Mouse (Mus musculus): ENCODE data around the gene Bcl2l13. TPM values are rescaled to one million over a fixed set of nuclear protein-coding genes. Genes with fewer than 3 reads are reported as not detected.

Bcl2l13 gene
- polyA plus RNA-seq, 1 experiment from 2014 or later = 23.4 TPM

DNA sequence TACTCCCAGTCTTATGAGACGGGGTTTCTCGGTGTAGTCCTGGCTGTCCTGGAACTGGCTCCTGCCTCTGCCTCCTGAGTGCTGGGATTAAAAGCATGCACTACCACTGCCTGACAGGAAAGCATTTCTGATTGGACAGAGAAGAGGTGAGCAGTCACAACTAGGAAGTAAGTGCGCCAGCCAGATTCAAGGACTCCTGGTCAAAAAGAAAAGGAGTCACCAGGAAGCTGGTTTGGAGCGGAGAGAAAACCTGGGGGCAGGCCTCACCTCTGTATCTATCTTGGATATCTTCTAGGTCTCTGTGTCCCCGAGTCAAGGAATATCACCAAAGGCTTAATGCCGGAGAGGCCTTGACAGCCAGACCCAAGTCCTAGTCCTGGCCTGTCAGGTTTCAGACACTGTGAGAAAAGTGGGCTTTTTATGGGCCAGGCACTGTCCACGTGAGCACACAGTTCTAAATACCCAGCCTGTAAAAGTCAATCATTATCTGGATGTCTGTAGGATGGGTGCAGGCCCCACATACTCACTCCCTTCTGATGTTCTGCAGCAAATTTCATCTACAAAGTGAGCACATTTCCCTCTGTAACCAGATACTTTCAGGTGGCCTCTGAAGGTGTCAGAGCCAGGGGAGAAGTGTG lies 104.6 kb downstream of the Bcl2l13 start:
- no peak overlapping the region for H3K9ac ChIP-seq (ENCODE audit: low read depth, low read length)
- peaks cover 4% of the 10 kb centered on the region for H3K36me3 ChIP-seq (ENCODE audit: control insufficient read depth, insufficient read depth, low read length)
- H3K4me3 ChIP-seq (ENCODE audit: low read depth, low read length) = no peak overlapping the region
- H3K27ac ChIP-seq (ENCODE audit: low read length) = no peak overlapping the region
- H3K4me1 ChIP-seq (ENCODE audit: control insufficient read depth, insufficient read depth, low read length) = no peaks in the 10 kb centered on the region
- H3K9me3 ChIP-seq (replicated peaks; ENCODE audit: control insufficient read depth, low read length, poor library complexity, severe bottlenecking) = no peaks in the 10 kb centered on the region
- ATAC-seq = no peak
- H3K4me2 ChIP-seq (ENCODE audit: low read length) = no peak overlapping the region
- 88% methylated on average over 7 of the region's 7 CpGs for WGBS
- no peaks in the 10 kb centered on the region for H3K27me3 ChIP-seq (ENCODE audit: control insufficient read depth, insufficient read depth, low read depth, low read length)

DNA sequence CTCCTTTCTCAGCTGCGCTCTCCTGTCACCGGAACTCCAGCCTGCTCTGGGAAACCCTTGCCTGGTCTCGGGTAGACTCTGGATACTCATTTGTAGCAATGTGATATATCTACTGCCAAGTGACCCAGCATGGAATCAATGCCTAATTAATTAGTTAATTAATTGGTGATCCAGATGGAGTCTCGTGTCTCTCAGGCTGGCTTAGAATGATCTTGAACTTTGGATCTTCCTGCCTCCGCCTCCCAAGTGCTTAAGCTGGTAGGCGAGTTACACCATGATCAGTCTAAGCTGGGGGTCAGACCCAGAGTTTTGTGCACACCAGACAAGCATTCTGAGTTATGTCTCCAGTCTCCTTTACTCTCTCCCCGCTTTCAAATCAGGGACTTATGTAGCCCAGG lies 105.1 kb downstream of the Bcl2l13 start:
- ATAC-seq = no peak
- H3K4me2 ChIP-seq (ENCODE audit: low read length) = no peak overlapping the region
- no peak overlapping the region for H3K27ac ChIP-seq (ENCODE audit: low read length)
- 85% methylated on average over 7 of the region's 7 CpGs for WGBS
- H3K4me3 ChIP-seq (ENCODE audit: low read depth, low read length) = no peak overlapping the region
- H3K36me3 ChIP-seq (ENCODE audit: control insufficient read depth, insufficient read depth, low read length) = peaks cover 9% of the 10 kb centered on the region
- H3K27me3 ChIP-seq (ENCODE audit: control insufficient read depth, insufficient read depth, low read depth, low read length) = no peaks in the 10 kb centered on the region
- H3K9ac ChIP-seq (ENCODE audit: low read depth, low read length) = no peak overlapping the region
- no peaks in the 10 kb centered on the region for H3K4me1 ChIP-seq (ENCODE audit: control insufficient read depth, insufficient read depth, low read length)
- H3K9me3 ChIP-seq (replicated peaks; ENCODE audit: control insufficient read depth, low read length, poor library complexity, severe bottlenecking) = no peaks in the 10 kb centered on the region

DNA sequence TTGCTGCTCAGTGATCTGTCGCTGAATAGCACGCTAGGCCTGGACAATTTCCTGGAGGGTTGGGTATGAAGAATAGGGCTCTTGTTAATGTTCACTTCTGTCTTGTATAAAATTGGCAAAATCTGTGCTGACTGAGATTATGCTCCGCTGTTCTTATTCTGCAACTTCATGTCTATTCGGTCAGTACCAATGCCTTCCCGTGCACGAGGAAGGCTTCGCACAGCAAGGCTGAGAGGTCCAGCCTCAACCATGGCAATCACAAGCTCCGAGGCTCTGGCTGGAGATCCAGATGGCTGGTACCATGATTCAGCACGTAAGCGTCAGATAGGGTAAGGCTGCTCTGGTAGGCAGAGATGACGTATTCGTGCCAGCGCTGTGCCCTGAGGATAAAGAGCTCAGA lies 105.6 kb downstream of the Bcl2l13 start:
- ATAC-seq = no peak
- Histone ChIP-seq H3K9me3 (replicated peaks; ENCODE audit: control insufficient read depth, low read length, poor library complexity, severe bottlenecking) (no peaks in the 10 kb centered on the region), H3K27ac (ENCODE audit: low read length) (no peak overlapping the region), H3K36me3 (ENCODE audit: control insufficient read depth, insufficient read depth, low read length) (peaks cover 10% of the 10 kb centered on the region), H3K9ac (ENCODE audit: low read depth, low read length) (no peak overlapping the region), H3K4me3 (ENCODE audit: low read depth, low read length) (no peak overlapping the region), H3K4me1 (ENCODE audit: control insufficient read depth, insufficient read depth, low read length) (no peaks in the 10 kb centered on the region), H3K27me3 (ENCODE audit: control insufficient read depth, insufficient read depth, low read depth, low read length) (no peaks in the 10 kb centered on the region), H3K4me2 (ENCODE audit: low read length) (no peak overlapping the region)
- WGBS = 95% methylated on average over 13 of the region's 13 CpGs

Small RNAs within 50 kb of the gene (microRNA-seq; reads per million reads assigned to microRNA genes)
- gene Gm25193 = not detected

Other genes starting within 250 kb of the Bcl2l13 start
- 1.3 and 1.6 TPM in 2 replicates for gene Cecr2, start 169.8 kb upstream of the Bcl2l13 start, polyA plus RNA-seq (2015; fragmentation: Nextera tagmentation; extraction: Ambion mirVana)
- gene Slc25a18, start 62.6 kb upstream of the Bcl2l13 start, polyA plus RNA-seq (2015; fragmentation: Nextera tagmentation; extraction: Ambion mirVana) = 9.6 and 19.9 TPM in 2 replicates
- gene Atp6v1e1, start 13.4 kb upstream of the Bcl2l13 start, polyA plus RNA-seq (2015; fragmentation: Nextera tagmentation; extraction: Ambion mirVana) = 283 and 296 TPM in 2 replicates
- 49.3 and 51.5 TPM in 2 replicates for gene Bid, start 80.6 kb downstream of the Bcl2l13 start, polyA plus RNA-seq (2015; fragmentation: Nextera tagmentation; extraction: Ambion mirVana)

Measured in midbrain, embryonic 16.5 days (tissue).